Mouse (Mus musculus) hindbrain, embryonic 15.5 days (tissue): ENCODE measurements around the gene Ptpn1. TPM values are rescaled to one million over a fixed set of nuclear protein-coding genes. Genes with fewer than 3 reads are reported as not detected.
A peak's percentile ranks its signal among the peaks of the same experiment; 100 is the strongest.

Experiments
- ATAC-seq: fragments of 200-750 bp; cut with Nextera tagmentation; 2 replicates; pipeline ENCODE4 v1.8.0; 2017; ENCODE audit warnings: low read depth, moderate number of reproducible peaks, moderate TSS enrichment; ENCODE audit not compliant: low FRiP score
- H3K27ac ChIP-seq: fragments of 300-500 bp; sonication (generic); replicated peaks from 2 replicates; pipeline ENCODE4 v1.5.1; 2015; ENCODE audit warnings: mild to moderate bottlenecking, inconsistent platforms
- H3K27me3 ChIP-seq: fragments of 300-500 bp; sonication (generic); 2 replicates; pipeline ENCODE4 v1.6.1; 2015; ENCODE audit warnings: control low read depth, inconsistent platforms
- H3K36me3 ChIP-seq: fragments of 300-500 bp; sonication (generic); 2 replicates; pipeline ENCODE4 v1.6.1; 2015; ENCODE audit warnings: control low read depth, inconsistent platforms
- H3K4me1 ChIP-seq: fragments of 300-500 bp; sonication (generic); replicated peaks from 2 replicates; pipeline ENCODE4 v1.6.1; 2015; ENCODE audit warnings: control low read depth, inconsistent platforms
- H3K4me2 ChIP-seq: fragments of 300-500 bp; sonication (generic); 2 replicates; pipeline ENCODE4 v1.6.1; 2015; ENCODE audit warnings: moderate library complexity, mild to moderate bottlenecking, inconsistent platforms
- H3K4me3 ChIP-seq: fragments of 300-500 bp; sonication (generic); 2 replicates; pipeline ENCODE4 v1.5.1; 2015; ENCODE audit warnings: mild to moderate bottlenecking, inconsistent platforms
- H3K9ac ChIP-seq: fragments of 300-500 bp; sonication (generic); 2 replicates; pipeline ENCODE4 v1.6.1; 2015; ENCODE audit warnings: inconsistent platforms
- H3K9me3 ChIP-seq: fragments of 300-500 bp; sonication (generic); 2 replicates; pipeline ENCODE4 v1.6.1; 2016; ENCODE audit warnings: control low read depth, inconsistent platforms
- WGBS: fragments of 180-500 bp; shearing (Covaris S2); methylation state at CpG from one replicate; pipeline ENCODE4 v1.1.7; 2015; 5-methylcytosine and 5-hydroxymethylcytosine counted together
- polyA plus RNA-seq: library from polyadenylated mRNA; unstranded; fragments of >200 nt; fragmentation: Nextera tagmentation; extraction: Ambion mirVana; gene quantifications from 2 replicates; pipeline ENCODE4 v1.2.1, GENCODE M21; 2015

Gene Ptpn1
- 69.5 and 77.5 TPM in 2 replicates for polyA plus RNA-seq

DNA sequence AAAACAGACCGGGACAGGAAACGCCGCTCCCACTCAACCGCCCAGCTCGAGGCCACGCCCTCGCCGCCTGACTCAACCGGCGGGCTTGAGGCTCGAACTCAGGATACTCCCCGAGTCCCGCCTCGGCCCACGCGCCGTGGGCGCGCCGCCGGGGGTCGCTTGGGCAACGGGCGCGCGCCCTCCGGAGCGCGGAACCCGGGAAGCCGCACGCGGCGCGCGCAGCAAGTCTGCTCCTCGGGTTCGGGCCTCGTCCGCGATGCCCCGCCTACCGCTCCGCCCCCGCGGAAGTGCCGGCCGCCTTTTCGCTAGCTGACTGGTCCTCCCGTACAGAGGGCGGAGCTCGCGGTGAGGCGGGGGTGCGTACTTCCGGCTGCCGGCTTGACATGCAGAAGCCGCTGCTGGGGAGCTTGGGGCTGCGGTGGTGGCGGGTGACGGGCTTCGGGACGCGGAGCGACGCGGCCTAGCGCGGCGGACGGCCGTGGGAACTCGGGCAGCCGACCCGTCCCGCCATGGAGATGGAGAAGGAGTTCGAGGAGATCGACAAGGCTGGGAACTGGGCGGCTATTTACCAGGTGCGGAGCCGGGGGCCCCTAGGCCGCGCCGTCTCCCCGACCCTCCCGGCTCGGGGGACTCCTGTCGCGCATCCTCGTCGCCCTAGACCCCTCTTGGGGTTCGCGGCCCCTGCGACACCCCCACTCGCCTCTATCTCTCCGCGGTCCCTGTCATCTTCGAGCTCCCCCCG, at the start of gene Ptpn1:
Ptpn1 (plus strand) TSS at position 73 of the 742 bp plus-strand sequence.
- WGBS = under 1% methylated on average over 99 of the region's 99 CpGs
- Histone ChIP-seq H3K9ac (peak within 1 kb of the TSS; percentile 90), H3K4me3 (peak within 1 kb of the TSS; percentile 94), H3K27ac (peak within 1 kb of the TSS; percentile 82), H3K4me1 (peaks cover 46% of the 10 kb centered on the region), H3K4me2 (peak within 1 kb of the TSS; percentile 61), H3K27me3 (no peaks in the 10 kb centered on the region), H3K9me3 (no peaks in the 10 kb centered on the region), H3K36me3 (no peaks in the 10 kb centered on the region)
- ATAC-seq = peak; percentile 96

DNA sequence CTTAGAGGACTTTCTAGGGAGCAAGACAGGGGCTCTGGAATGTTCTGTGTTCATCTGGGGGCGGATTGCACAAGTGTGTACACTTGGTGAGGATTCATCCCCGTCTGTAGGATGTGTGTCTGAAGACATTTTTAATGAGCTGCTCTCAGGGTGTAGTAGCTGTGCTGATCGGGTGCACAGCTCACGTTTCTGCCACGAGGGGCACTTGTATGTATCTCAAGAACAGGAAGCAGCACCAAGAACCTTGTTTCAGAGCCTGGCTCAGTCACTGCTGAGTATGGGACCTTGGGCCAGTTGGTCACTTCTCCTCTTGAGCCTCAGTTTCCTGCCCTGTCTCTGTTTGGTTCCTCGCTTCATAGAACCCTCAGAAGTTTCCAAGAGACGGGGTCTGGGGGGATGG, 45.4 kb upstream of the Ptpn1 start:
- WGBS = 77% methylated on average over 7 of the region's 7 CpGs
- H3K27me3 ChIP-seq = 0 out of 2 replicates have a peak, but pooled peaks cover 6% of the 10 kb centered on the region
- no peak overlapping the region for H3K4me2 ChIP-seq
- ATAC-seq = no peak
- H3K9ac ChIP-seq = no peak overlapping the region
- H3K9me3 ChIP-seq = no peaks in the 10 kb centered on the region
- H3K4me3 ChIP-seq = no peak overlapping the region
- no peaks in the 10 kb centered on the region for H3K36me3 ChIP-seq
- H3K27ac ChIP-seq = no peak overlapping the region
- H3K4me1 ChIP-seq = peaks cover 9% of the 10 kb centered on the region; the same call in 1 of the 2 replicates

DNA sequence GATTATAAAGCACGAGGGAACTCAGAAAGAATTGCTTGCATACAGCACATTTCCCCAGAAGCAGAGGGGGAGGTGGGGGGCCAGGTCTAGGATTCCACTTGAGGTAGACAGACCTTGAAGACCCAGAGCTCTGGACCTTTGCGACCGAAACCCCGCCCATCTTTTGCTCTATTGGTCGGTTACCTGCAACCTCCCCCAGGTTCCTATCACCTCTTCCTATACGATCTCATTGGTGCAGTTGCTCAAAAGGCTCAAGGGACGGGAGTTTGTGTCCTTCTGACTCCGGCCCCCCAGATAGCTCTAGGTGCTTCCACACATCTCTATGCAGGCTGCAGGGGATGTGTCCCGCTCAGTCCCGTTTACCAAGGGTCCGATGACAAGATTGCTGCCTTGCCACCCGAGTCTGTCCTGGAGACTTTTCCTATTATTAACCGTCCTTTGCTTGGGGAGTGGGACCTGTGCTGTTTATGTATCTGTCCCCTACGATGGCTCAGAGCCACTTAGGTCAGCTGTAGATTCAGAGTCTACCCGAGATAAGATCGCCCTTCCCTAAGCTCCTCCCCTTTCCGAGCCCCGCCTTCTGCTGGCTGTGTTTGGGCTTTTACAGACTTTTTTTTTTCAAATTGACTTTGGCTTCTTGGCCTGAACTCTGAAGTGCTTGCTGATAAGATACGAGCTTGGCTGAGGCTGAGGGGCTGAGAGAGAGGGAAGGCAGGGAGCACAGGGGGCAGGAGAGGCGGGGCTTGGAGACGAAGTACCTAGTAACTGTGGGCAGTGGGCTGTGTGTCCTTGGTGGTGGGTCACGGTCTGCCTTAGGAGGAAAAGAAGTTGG, 44.1 kb upstream of the Ptpn1 start:
- Histone ChIP-seq H3K4me2 (peak overlapping the region; percentile 56), H3K9ac (no peak overlapping the region), H3K36me3 (no peaks in the 10 kb centered on the region), H3K4me3 (peak overlapping the region; percentile 25), H3K27me3 (0 out of 2 replicates have a peak, but pooled peaks cover 6% of the 10 kb centered on the region), H3K4me1 (peaks cover 9% of the 10 kb centered on the region; the same call in 1 of the 2 replicates), H3K9me3 (no peaks in the 10 kb centered on the region), H3K27ac (no peak overlapping the region)
- WGBS = 11% methylated on average over 22 of the region's 22 CpGs
- no peak for ATAC-seq

DNA sequence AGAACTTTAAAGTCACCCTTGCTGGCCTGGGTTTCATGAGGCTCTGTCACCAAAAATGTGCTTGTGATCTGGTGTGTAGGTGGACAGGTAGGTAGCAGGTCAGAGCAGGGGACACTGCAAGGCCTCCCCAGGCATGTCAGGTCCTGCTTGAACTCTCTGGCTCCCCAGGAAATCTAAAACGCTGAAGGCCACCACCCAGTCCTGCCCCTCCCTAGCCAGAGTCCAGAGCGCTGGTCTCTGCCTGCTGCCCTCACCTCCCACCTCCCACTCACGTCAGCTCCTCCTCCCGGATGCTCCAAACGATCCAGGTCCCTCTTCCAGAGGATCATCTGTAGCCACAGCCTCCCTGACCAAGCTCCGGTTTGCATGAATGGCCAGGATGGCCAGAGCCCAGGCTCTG, 43.0 kb upstream of the Ptpn1 start:
- no peak for ATAC-seq
- Histone ChIP-seq H3K4me3 (no peak overlapping the region), H3K36me3 (no peaks in the 10 kb centered on the region), H3K27me3 (peaks cover 7% of the 10 kb centered on the region; the same call in 1 of the 2 replicates), H3K27ac (no peak overlapping the region), H3K9me3 (no peaks in the 10 kb centered on the region), H3K9ac (no peak overlapping the region), H3K4me2 (no peak overlapping the region), H3K4me1 (peaks cover 9% of the 10 kb centered on the region; the same call in 1 of the 2 replicates)
- 68% methylated on average over 6 of the region's 6 CpGs for WGBS

DNA sequence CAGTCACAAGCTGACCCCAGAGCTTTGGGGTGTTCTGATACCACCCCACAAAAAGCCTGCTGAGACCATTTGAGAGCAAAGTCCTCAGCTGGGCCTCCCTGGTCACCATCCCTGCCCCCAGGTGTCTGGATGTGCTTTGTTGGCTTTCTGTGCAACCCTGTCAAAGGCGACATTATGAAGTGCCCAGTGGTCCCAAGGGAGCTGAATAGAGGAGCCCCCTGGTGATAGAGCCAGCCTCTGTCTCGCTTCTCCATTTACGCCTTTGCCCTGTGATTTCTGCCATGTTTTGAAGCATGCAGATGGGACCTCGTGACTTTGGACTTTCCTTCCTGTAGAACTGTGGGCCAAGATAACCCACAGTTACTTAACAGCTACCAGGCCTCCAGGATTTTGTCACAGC, 42.0 kb upstream of the Ptpn1 start:
- Histone ChIP-seq H3K27me3 (peaks cover 13% of the 10 kb centered on the region), H3K9ac (no peak overlapping the region), H3K4me1 (peaks cover 10% of the 10 kb centered on the region; the same call in 1 of the 2 replicates), H3K4me3 (no peak overlapping the region), H3K4me2 (no peak overlapping the region), H3K27ac (no peak overlapping the region), H3K9me3 (no peaks in the 10 kb centered on the region), H3K36me3 (no peaks in the 10 kb centered on the region)
- ATAC-seq = no peak
- 73% methylated on average over 4 of the region's 4 CpGs for WGBS

DNA sequence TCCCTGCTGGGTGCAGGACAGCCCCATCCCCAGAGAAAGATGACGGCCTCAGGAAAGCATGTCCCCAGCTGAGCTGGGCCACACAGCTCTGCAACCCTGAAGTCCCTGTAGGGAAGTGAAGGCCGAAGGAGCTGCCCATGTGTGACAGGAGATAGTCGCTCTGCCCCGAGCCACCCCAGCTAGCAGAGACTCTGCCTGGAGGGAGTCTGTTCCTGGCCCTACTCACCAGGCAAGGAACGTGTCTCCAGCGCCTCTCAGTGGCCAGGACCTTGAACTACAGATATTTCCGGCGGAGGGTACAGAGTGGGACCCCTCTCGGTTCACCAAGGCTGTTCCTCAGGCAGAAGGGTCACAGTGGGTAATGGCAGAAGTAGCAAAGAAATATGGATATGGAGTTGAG, 39.9 kb upstream of the Ptpn1 start:
- H3K4me1 ChIP-seq = peaks cover 15% of the 10 kb centered on the region; the same call in 1 of the 2 replicates
- no peaks in the 10 kb centered on the region for H3K36me3 ChIP-seq
- H3K9me3 ChIP-seq = no peaks in the 10 kb centered on the region
- H3K27me3 ChIP-seq = peaks cover 25% of the 10 kb centered on the region
- 13% methylated on average over 9 of the region's 9 CpGs for WGBS
- H3K4me3 ChIP-seq = no peak overlapping the region
- ATAC-seq = no peak
- H3K9ac ChIP-seq = no peak overlapping the region
- H3K27ac ChIP-seq = no peak overlapping the region
- H3K4me2 ChIP-seq = no peak overlapping the region

DNA sequence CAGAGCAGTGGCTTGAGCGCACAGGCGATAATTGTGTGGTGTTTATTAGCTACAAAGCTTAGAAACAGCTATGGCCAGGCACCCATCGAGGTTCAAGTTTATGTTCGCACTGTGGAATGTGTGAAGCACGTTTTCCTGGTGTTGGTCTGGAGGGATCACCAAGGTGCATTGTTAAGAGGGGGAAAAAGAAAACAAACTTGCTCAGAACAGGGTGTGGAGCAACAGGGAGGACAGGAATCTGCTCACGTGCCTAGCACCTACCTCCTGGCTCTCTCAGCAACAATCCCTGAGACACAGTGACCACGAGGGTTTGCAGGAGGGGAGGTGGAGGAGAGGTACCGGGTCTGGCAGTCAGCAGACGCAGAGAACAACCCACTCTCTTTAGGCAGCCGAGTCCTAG, 38.2 kb upstream of the Ptpn1 start:
- peaks cover 19% of the 10 kb centered on the region for H3K27me3 ChIP-seq
- no peaks in the 10 kb centered on the region for H3K9me3 ChIP-seq
- no peak overlapping the region for H3K27ac ChIP-seq
- no peak overlapping the region for H3K4me3 ChIP-seq
- 0 out of 2 replicates have a peak, but pooled peaks cover 6% of the 10 kb centered on the region for H3K4me1 ChIP-seq
- H3K36me3 ChIP-seq = no peaks in the 10 kb centered on the region
- 73% methylated on average over 10 of the region's 10 CpGs for WGBS
- ATAC-seq = no peak
- no peak overlapping the region for H3K4me2 ChIP-seq
- H3K9ac ChIP-seq = no peak overlapping the region

DNA sequence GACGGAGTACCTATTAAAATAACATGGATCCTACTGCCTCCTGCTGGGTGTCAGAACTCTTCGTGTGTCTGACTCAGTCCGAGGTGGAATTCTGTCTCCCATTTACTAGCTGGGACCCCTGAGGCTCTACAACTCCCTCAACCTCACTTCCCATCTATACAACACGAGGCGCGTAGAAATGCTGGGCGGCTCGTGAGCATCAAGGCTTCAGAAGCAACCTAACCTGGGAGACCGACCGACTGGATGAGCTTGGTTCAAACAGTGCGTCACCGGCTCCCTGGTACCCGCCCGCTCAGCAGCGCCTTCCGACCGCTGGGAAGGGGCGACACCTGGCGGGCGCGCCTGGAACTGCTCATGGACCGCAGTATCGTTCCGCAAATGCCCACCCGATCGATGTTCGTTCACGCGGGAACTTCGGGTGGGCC, 36.9 kb upstream of the Ptpn1 start:
- peak overlapping the region; percentile 25 for H3K4me3 ChIP-seq
- H3K4me2 ChIP-seq = peak overlapping the region; percentile 54
- no peak overlapping the region for H3K27ac ChIP-seq
- H3K4me1 ChIP-seq = peaks cover 6% of the 10 kb centered on the region; the same call in 1 of the 2 replicates
- H3K36me3 ChIP-seq = no peaks in the 10 kb centered on the region
- H3K27me3 ChIP-seq = peaks cover 19% of the 10 kb centered on the region
- ATAC-seq = peak; percentile 81
- H3K9me3 ChIP-seq = no peaks in the 10 kb centered on the region
- whole genome bisulfite sequencing = under 1% methylated on average over 30 of the region's 30 CpGs
- no peak overlapping the region for H3K9ac ChIP-seq

DNA sequence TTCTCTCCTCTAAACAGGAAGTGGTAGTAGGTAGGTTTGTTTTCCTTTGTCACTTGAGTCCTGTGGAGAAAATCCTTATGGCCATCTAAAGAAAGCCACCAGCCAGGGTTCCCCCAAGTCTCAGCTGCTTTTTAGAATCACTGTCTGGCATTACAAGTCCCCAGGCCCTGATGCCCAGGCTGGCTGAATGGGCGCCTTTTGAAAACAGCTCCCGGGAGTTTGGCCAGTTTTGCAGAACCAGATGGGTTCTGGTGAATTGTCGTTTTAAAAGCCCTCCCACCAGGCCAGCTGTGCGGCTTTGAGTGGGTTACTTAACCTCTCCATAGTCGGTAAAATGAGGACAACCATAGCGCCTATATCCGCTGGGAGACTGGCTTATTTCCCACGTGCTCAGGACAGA, 34.0 kb upstream of the Ptpn1 start:
- Histone ChIP-seq H3K4me1 (peaks cover 6% of the 10 kb centered on the region; the same call in 1 of the 2 replicates), H3K4me3 (no peak overlapping the region), H3K27me3 (peaks cover 19% of the 10 kb centered on the region), H3K9ac (no peak overlapping the region), H3K9me3 (no peaks in the 10 kb centered on the region), H3K27ac (no peak overlapping the region), H3K36me3 (no peaks in the 10 kb centered on the region), H3K4me2 (no peak overlapping the region)
- WGBS = 65% methylated on average over 8 of the region's 8 CpGs
- ATAC-seq = no peak

DNA sequence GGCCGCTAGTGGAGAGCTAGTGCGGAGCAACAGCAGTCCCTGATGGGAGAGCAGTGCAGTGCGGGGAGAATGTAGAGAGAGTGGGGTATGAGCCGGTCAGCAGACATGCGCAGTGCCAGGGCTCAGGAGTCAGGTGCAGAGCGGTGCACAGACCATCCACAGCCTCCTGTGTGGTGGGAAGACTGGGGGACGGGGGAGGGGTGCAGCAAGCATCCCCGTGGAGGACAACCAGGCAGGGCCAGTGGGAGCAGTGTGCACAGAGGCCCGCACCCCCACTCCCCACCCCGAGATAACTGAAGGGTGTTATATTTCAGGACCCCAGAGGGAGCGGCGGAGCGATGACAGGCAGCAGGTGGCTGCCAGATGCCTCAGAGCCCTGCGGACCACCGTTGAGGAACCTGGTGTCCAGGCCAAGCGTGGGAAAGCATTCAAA, 31.9 kb upstream of the Ptpn1 start:
- Histone ChIP-seq H3K9ac (no peak overlapping the region), H3K4me3 (no peak overlapping the region), H3K4me2 (0 out of 2 replicates have a peak overlapping the region, but pooled peaks have one; percentile 9), H3K4me1 (peaks cover 3% of the 10 kb centered on the region; the same call in 1 of the 2 replicates), H3K9me3 (no peaks in the 10 kb centered on the region), H3K27me3 (peaks cover 12% of the 10 kb centered on the region), H3K36me3 (no peaks in the 10 kb centered on the region), H3K27ac (no peak overlapping the region)
- no peak; the same call in 1 of the 2 replicates for ATAC-seq
- WGBS = 41% methylated on average over 16 of the region's 16 CpGs

DNA sequence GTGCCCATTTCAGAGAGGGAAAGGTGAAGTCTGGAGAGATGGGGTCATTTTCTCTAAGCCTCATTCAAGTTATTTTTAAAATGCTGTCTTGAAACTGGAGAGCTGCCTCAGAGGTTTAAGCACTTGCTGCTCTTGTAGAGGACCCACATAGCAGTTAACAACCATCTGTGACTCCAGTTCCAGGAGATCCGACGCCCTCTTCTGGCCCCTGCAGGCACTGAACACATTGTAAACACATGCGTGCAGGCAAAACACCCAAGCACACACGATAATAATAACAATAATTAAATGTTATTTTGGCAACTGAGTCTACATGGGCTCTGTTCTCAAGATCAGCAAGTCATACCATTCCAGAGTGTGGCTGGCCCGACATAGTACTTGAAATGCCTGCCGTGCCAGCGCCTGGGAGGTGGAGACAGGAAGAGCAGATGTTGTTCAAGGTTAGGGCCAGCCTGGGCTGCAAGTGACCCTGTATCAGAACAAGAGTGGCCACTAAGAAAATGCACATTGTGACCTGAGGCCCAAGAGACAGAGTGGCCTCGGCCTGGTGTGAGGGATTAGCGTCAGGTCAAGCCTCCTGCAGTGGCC, 29.6 kb upstream of the Ptpn1 start:
- ATAC-seq = no peak
- Histone ChIP-seq H3K36me3 (no peaks in the 10 kb centered on the region), H3K9me3 (no peaks in the 10 kb centered on the region), H3K9ac (no peak overlapping the region), H3K4me1 (no peaks in the 10 kb centered on the region; the same call in 1 of the 2 replicates), H3K27me3 (no peaks in the 10 kb centered on the region), H3K27ac (no peak overlapping the region), H3K4me2 (no peak overlapping the region), H3K4me3 (no peak overlapping the region)
- 69% methylated on average over 9 of the region's 9 CpGs for WGBS
